Mouse (Mus musculus): ENCODE measurements around the gene Rab17. TPM values are rescaled to one million over a fixed set of nuclear protein-coding genes. Genes with fewer than 3 reads are reported as not detected.

Gene Rab17
- polyA plus RNA-seq, 1 experiment = 42.5 TPM

GRCm38 (mm10) chr1:91001871-91002539, 32.5 kb upstream of the Rab17 start:
- Histone ChIP-seq H3K4me3 (ENCODE audit: low read depth, low read length) (no peak overlapping the region), H3K27me3 (ENCODE audit: control insufficient read depth, insufficient read depth, low read length) (peaks cover 9% of the 10 kb centered on the region), H3K36me3 (ENCODE audit: control insufficient read depth, insufficient read depth, low read length) (no peaks in the 10 kb centered on the region), H3K27ac (ENCODE audit: insufficient read depth, low read depth, low read length) (no peak overlapping the region), H3K4me1 (ENCODE audit: control insufficient read depth, insufficient read depth, insufficient read length, low read length) (peaks cover 8% of the 10 kb centered on the region; the same call in 1 of the 2 replicates)
- TF ChIP-seq POLR2A (IDR thresholded peaks at IDR 0.05; ENCODE audit: low read depth, low read length) = no peak
- TF ChIP-seq CTCF (IDR thresholded peaks at IDR 0.05; ENCODE audit: extremely low read depth, insufficient read length, insufficient replicate concordance, low read depth, low read length) = no peak
- WGBS = 80% methylated on average over 3 of the region's 3 CpGs

GRCm38 (mm10) chr1:91001101-91001500, 31.6 kb upstream of the Rab17 start:
- H3K36me3 ChIP-seq (ENCODE audit: control insufficient read depth, insufficient read depth, low read length) = no peaks in the 10 kb centered on the region
- TF ChIP-seq CTCF (IDR thresholded peaks at IDR 0.05; ENCODE audit: extremely low read depth, insufficient read length, insufficient replicate concordance, low read depth, low read length) = no peak
- no peak for TF ChIP-seq POLR2A (IDR thresholded peaks at IDR 0.05; ENCODE audit: low read depth, low read length)
- H3K4me3 ChIP-seq (ENCODE audit: low read depth, low read length) = no peak overlapping the region
- peaks cover 9% of the 10 kb centered on the region for H3K27me3 ChIP-seq (ENCODE audit: control insufficient read depth, insufficient read depth, low read length)
- WGBS = 89% methylated on average over 3 of the region's 3 CpGs
- H3K4me1 ChIP-seq (ENCODE audit: control insufficient read depth, insufficient read depth, insufficient read length, low read length) = peaks cover 8% of the 10 kb centered on the region; the same call in 1 of the 2 replicates
- H3K27ac ChIP-seq (ENCODE audit: insufficient read depth, low read depth, low read length) = no peak overlapping the region

DNA sequence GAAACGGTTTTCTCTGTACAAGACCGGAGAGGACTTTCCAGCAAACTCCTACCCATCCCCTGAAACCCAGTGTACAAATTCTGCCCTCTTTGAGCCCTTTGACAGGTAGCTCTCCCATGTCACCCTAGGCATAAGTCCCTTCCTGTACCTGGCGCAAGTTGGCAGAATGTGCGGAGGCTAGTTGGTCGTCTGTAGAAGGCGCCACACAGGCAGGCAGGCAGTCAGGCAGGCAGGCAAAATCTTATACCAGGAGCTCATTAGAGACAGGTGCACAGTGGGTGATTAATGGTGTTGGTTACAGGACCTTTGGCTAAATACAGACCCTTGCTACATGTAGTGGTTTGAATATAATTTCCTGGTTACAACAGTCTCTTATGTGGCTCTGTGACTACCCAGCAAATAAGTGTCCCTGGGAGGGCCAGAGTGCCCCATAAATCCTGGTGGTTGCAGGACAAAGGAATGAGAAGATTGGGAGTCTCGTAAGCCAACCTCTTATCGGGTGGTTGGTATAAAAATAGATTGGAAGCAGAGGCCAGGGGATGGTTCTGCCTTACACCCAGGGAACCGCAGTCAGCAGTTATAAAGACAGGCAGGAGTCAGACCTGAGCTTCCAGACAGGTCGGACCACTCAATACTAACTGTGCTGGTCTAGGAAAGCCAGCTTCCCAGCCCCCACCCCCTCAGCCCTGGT, 30.6 kb upstream of the Rab17 start:
- no peak overlapping the region for H3K4me3 ChIP-seq (ENCODE audit: low read depth, low read length)
- 43% methylated on average over 10 of the region's 10 CpGs for WGBS

GRCm38 (mm10) chr1:90998891-90999611, 29.6 kb upstream of the Rab17 start:
- TF ChIP-seq CTCF (IDR thresholded peaks at IDR 0.05; ENCODE audit: extremely low read depth, insufficient read length, insufficient replicate concordance, low read depth, low read length) (no peak), POLR2A (IDR thresholded peaks at IDR 0.05; ENCODE audit: low read depth, low read length) (no peak)
- H3K4me3 ChIP-seq (ENCODE audit: low read depth, low read length) = peak overlapping the region; percentile 92
- H3K4me1 ChIP-seq (ENCODE audit: control insufficient read depth, insufficient read depth, insufficient read length, low read length) = peaks cover 8% of the 10 kb centered on the region; the same call in 1 of the 2 replicates
- WGBS = 1% methylated on average over 41 of the region's 41 CpGs
- H3K27ac ChIP-seq (ENCODE audit: insufficient read depth, low read depth, low read length) = no peak overlapping the region
- H3K27me3 ChIP-seq (ENCODE audit: control insufficient read depth, insufficient read depth, low read length) = peaks cover 9% of the 10 kb centered on the region
- H3K36me3 ChIP-seq (ENCODE audit: control insufficient read depth, insufficient read depth, low read length) = no peaks in the 10 kb centered on the region

More for the DNA sequence above, 30.6 kb upstream of the Rab17 start:
- TF ChIP-seq POLR2A (IDR thresholded peaks at IDR 0.05; ENCODE audit: low read depth, low read length) (no peak), CTCF (IDR thresholded peaks at IDR 0.05; ENCODE audit: extremely low read depth, insufficient read length, insufficient replicate concordance, low read depth, low read length) (no peak)
- Histone ChIP-seq H3K36me3 (ENCODE audit: control insufficient read depth, insufficient read depth, low read length) (no peaks in the 10 kb centered on the region), H3K27me3 (ENCODE audit: control insufficient read depth, insufficient read depth, low read length) (peaks cover 9% of the 10 kb centered on the region), H3K27ac (ENCODE audit: insufficient read depth, low read depth, low read length) (no peak overlapping the region), H3K4me1 (ENCODE audit: control insufficient read depth, insufficient read depth, insufficient read length, low read length) (peaks cover 8% of the 10 kb centered on the region; the same call in 1 of the 2 replicates)

GRCm38 (mm10) chr1:90998268-90998890, 28.9 kb upstream of the Rab17 start, which contains the start of gene Lrrfip1:
Gene Lrrfip1 (plus strand): TSS chr1:90998737.
- Histone ChIP-seq H3K27ac (ENCODE audit: insufficient read depth, low read depth, low read length) (no peak within 1 kb of the TSS), H3K4me3 (ENCODE audit: low read depth, low read length) (peak within 1 kb of the TSS; percentile 92), H3K27me3 (ENCODE audit: control insufficient read depth, insufficient read depth, low read length) (peaks cover 9% of the 10 kb centered on the region), H3K4me1 (ENCODE audit: control insufficient read depth, insufficient read depth, insufficient read length, low read length) (peaks cover 8% of the 10 kb centered on the region; the same call in 1 of the 2 replicates), H3K36me3 (ENCODE audit: control insufficient read depth, insufficient read depth, low read length) (no peaks in the 10 kb centered on the region)
- TF ChIP-seq CTCF (IDR thresholded peaks at IDR 0.05; ENCODE audit: extremely low read depth, insufficient read length, insufficient replicate concordance, low read depth, low read length) = no peak
- no peak for TF ChIP-seq POLR2A (IDR thresholded peaks at IDR 0.05; ENCODE audit: low read depth, low read length)
- WGBS = 3% methylated on average over 59 of the region's 59 CpGs

- TF ChIP-seq POLR2A (IDR thresholded peaks at IDR 0.05; ENCODE audit: low read depth, low read length) = no peak
- TF ChIP-seq CTCF (IDR thresholded peaks at IDR 0.05; ENCODE audit: extremely low read depth, insufficient read length, insufficient replicate concordance, low read depth, low read length) = no peak
- H3K27me3 ChIP-seq (ENCODE audit: control insufficient read depth, insufficient read depth, low read length) = peaks cover 9% of the 10 kb centered on the region
- no peak overlapping the region for H3K27ac ChIP-seq (ENCODE audit: insufficient read depth, low read depth, low read length)
- no peak overlapping the region for H3K4me3 ChIP-seq (ENCODE audit: low read depth, low read length)
- no peaks in the 10 kb centered on the region for H3K36me3 ChIP-seq (ENCODE audit: control insufficient read depth, insufficient read depth, low read length)
- 67% methylated on average over 5 of the region's 5 CpGs for WGBS
- H3K4me1 ChIP-seq (ENCODE audit: control insufficient read depth, insufficient read depth, insufficient read length, low read length) = peaks cover 8% of the 10 kb centered on the region; the same call in 1 of the 2 replicates
These were observed 28.2 kb upstream of the Rab17 start for GRCm38 (mm10) chr1:90997641-90998040.

Measured in small intestine, adult 2 months (tissue).